Mouse (Mus musculus) erythroblast, embryonic 14.5 days (primary cell): ENCODE measurements around the gene Slc41a2.

ENCODE experiments used
- GATA1 ChIP-seq: IDR thresholded peaks from 2 replicates; pipeline ENCODE4 v1.6.1; 2012; ENCODE audit warnings: low read length, inconsistent platforms, mixed read lengths
- TAL1 ChIP-seq: IDR thresholded peaks from 3 replicates; pipeline ENCODE4 v1.6.1; 2012; ENCODE audit warnings: low read length, inconsistent platforms, mixed read lengths

DNA sequence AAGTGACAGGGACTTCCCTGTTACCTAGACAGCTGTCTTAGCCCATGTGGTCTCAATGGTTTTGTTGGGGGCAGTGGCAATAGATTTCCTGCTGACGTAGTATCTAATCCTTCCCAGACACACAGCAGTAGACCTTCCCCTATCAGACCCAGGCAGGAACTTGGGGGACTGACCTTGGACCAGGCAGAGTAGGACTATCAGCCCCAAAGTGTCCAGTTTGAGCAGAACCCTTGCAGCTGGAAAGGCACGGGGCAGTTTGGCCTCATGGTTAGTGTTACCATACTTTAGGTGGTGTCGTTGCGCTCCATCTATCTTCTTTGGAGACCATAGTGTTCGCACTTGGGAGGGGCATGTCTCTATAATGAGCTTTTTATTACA, 8.7 kb upstream of the Slc41a2 start:
- TF ChIP-seq TAL1 (no peak), GATA1 (no peak)
